Mouse (Mus musculus) ES-E14 (cell line): ENCODE measurements around the gene Dio3. TPM values are rescaled to one million over a fixed set of nuclear protein-coding genes. Genes with fewer than 3 reads are reported as not detected.

ENCODE experiments used
- DNase-seq: peaks from one replicate; pipeline ENCODE4 v3.0.0-alpha.2; 2013; ENCODE audit warnings: low read depth, low spot score
- H3K27ac ChIP-seq: 2 replicates; pipeline ENCODE4 v1.5.1; 2012; ENCODE audit warnings: low read depth, mild to moderate bottlenecking, low read length, moderate library complexity, mixed read lengths; ENCODE audit not compliant: poor library complexity, insufficient read depth, severe bottlenecking
- H3K36me3 ChIP-seq: 2 replicates; pipeline ENCODE4 v1.6.1; 2012; ENCODE audit warnings: mild to moderate bottlenecking, low read length, moderate library complexity, mixed read lengths; ENCODE audit not compliant: control insufficient read depth, poor library complexity, insufficient read depth, severe bottlenecking
- H3K4me1 ChIP-seq, 2 experiments: fragments of 150-350 bp in 1 of 2; sonication (generic) in 1 of 2; 2 replicates each; pipeline ENCODE4 v1.6.1; 2012; ENCODE audit warnings: low read length in 2 of 2, mild to moderate bottlenecking in 1 of 2, mixed read lengths in 1 of 2; ENCODE audit not compliant: control insufficient read depth in 2 of 2, insufficient read depth in 2 of 2, poor library complexity in 1 of 2
- H3K4me3 ChIP-seq, 2 experiments: fragments of 150-350 bp in 1 of 2; sonication (generic) in 1 of 2; 2 replicates each; pipeline ENCODE4 v1.5.1; 2012; ENCODE audit warnings: low read length in 2 of 2, low read depth in 1 of 2, mild to moderate bottlenecking in 1 of 2, mixed read lengths in 1 of 2; ENCODE audit not compliant: insufficient read depth in 1 of 2, poor library complexity in 1 of 2, severe bottlenecking in 1 of 2
- H3K9ac ChIP-seq: 2 replicates; pipeline ENCODE4 v1.6.1; 2012; ENCODE audit warnings: low read depth, mild to moderate bottlenecking, low read length, mixed read lengths; ENCODE audit not compliant: poor library complexity, insufficient read depth, severe bottlenecking
- H3K9me3 ChIP-seq: fragments of 150-350 bp; sonication (generic); 2 replicates; pipeline ENCODE4 v1.6.1; 2012; ENCODE audit warnings: low read depth, mild to moderate bottlenecking, low read length; ENCODE audit not compliant: control insufficient read depth, insufficient read depth
- CHD2 ChIP-seq: IDR thresholded peaks from 2 replicates; pipeline ENCODE4 v1.6.1; 2014; ENCODE audit warnings: mild to moderate bottlenecking, low read depth, low read length, inconsistent platforms
- HCFC1 ChIP-seq: IDR thresholded peaks from 2 replicates; pipeline ENCODE4 v1.6.1; 2012; ENCODE audit warnings: low read length, inconsistent platforms, borderline replicate concordance; ENCODE audit not compliant: insufficient read depth
- MAFK ChIP-seq: IDR thresholded peaks from 2 replicates; pipeline ENCODE4 v1.6.1; 2014; ENCODE audit warnings: mild to moderate bottlenecking, low read depth, low read length, inconsistent platforms; ENCODE audit not compliant: insufficient read depth
- ZC3H11A ChIP-seq: IDR thresholded peaks from 2 replicates; pipeline ENCODE4 v1.6.1; 2012; ENCODE audit warnings: low read depth, mild to moderate bottlenecking, inconsistent platforms, low read length, borderline replicate concordance
- ZNF384 ChIP-seq: IDR thresholded peaks from 2 replicates; pipeline ENCODE4 v1.6.1; 2012; ENCODE audit warnings: low read depth, low read length, inconsistent platforms
- in situ Hi-C, 2 experiments: fragments of 600-800 bp; cut with MboI; formaldehyde crosslinking; loops; one replicate each; pipeline ENCODE4 v1.15.1; 2025; ENCODE audit warnings: low sequenced_read_pairs in 2 of 2, inconsistent platforms in 1 of 2; ENCODE audit not compliant: unreplicated experiment in 2 of 2
- total RNA-seq: library from RNA; depleted of rRNA; stranded (reverse); fragments of 300-350 nt; gene quantifications from 2 replicates; pipeline ENCODE4 v1.2.3, GENCODE M21; 2012

Gene Dio3
- total RNA-seq, 1 experiment: 4.7 TPM

DNA sequence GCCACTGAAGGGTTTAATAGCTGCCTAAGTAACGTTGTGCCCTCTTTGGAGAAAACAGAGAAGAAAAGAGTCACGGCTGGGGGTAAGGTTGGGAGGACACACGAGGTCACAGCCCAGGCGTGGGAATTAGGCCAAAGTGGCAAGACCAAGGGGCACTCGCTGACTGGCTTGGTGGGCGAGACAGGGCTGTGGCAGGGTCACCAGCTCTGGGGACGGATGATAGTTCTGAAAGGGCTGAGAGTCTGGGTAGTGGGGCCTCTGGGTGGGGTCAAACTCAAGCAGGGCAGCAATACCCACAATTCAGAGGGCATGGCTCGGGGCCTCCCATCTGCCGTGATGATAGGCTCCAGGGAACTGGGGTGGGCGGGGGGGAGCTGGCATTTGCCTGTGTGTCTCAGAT, 23.1 kb upstream of the Dio3 start:
- TF ChIP-seq CHD2 (no peak), MAFK (no peak), ZC3H11A (no peak), HCFC1 (no peak)
- H3K27ac ChIP-seq: no peak overlapping the region
- H3K4me3 ChIP-seq: no peak overlapping the region
- no peaks in the 10 kb centered on the region for H3K36me3 ChIP-seq
- peaks cover 0 to 6% of the 10 kb centered on the region in 2 experiments; a peak in 1 of 4 replicates for H3K4me1 ChIP-seq
- in situ Hi-C loops: no loop called here
- DNase-seq: no peak
- no peaks in the 10 kb centered on the region for H3K9me3 ChIP-seq
- H3K9ac ChIP-seq: no peak overlapping the region

DNA sequence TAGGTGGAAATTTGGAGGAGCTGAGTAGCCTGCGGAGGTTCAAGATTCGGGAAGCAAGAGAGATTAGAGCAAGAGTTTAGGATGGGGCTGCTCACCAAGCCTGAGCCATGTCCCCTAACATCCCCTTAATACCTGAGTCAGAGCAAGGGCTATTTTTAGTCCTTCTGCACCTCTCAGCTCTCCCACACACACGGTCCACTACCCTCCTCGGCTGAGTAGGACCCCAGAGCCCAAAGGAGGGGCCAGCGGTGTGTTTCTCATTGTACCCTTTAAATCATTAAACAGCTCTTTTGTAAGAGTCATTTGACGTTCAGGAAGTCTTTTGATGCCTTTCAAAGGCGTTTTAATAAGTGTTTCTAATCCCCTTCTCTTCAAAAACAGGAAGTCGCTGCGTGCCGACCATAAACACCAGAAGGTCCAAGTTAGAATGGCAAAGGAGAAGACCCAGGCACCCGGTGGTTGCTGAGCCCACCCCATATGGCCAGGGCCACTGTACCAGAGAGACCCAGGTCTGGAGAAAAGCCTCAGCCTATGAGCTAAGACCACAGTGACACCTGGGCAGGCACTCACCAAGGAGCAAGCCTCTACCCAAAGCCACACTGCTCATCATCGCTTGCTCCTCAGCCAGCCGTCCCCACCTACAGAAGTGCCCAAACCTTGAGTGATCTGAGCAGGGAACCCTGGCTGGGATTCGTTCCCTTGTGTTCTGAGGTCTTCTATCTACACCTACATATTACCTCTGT, 22.2 kb upstream of the Dio3 start:
- in situ Hi-C loops: no loop called here
- TF ChIP-seq HCFC1: no peak
- no peak for TF ChIP-seq CHD2
- TF ChIP-seq MAFK: no peak
- TF ChIP-seq ZNF384: no peak
- TF ChIP-seq ZC3H11A: no peak
- Histone ChIP-seq H3K36me3 (no peaks in the 10 kb centered on the region), H3K4me1 (0 out of 4 replicates have a peak, but pooled peaks cover 0 to 3% of the 10 kb centered on the region in 2 experiments), H3K27ac (no peak overlapping the region), H3K9ac (no peak overlapping the region), H3K4me3 (no peak overlapping the region), H3K9me3 (no peaks in the 10 kb centered on the region)
- no peak for DNase-seq

DNA sequence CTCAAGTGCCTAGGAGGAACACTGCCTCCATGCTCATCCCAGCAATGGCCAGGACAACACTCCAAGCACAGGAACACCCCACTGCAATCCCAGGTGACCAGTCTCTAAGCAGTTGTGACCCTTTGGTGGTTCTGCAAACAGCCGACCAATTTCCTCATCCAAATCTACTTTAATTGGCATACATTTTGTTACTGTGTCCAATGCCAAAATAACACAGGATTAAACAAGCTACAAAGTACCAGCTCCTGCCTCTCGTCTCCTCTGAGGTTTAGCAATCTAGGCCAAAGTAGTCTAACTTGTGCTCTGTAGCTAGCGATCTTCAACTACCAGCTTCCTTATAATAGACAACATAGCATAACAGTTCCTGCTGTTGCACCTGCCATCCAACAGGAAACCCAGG, 10.6 kb upstream of the Dio3 start:
- Histone ChIP-seq H3K27ac (no peak overlapping the region), H3K4me1 (no peaks in the 10 kb centered on the region), H3K9ac (no peak overlapping the region), H3K4me3 (no peak overlapping the region), H3K36me3 (no peaks in the 10 kb centered on the region), H3K9me3 (no peaks in the 10 kb centered on the region)
- in situ Hi-C loops: no loop called here
- TF ChIP-seq ZNF384 (no peak), MAFK (no peak)
- no peak for DNase-seq

DNA sequence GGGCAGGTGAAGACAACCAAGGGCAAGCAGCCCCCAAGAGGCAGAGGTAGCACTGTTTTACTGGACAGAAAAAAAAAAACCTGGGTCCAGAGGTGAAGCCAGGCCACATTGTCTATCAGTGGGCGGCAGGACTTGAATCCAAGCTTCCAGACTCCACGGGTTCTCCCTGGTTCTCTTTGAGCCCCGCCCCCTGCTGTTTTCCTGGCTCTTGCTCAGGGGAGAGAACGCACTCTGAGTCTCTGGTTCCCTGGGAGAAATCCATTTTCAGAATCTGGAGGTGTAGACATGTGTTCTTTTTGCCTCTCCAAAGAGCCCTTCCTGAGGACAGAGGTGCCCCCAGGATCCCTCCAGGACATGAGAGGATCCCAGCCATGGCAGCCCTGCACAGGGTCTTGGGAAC, 9.2 kb upstream of the Dio3 start:
- no peak overlapping the region for H3K27ac ChIP-seq
- no peak overlapping the region for H3K9ac ChIP-seq
- DNase-seq: no peak
- no peak for TF ChIP-seq ZC3H11A
- TF ChIP-seq MAFK: no peak
- TF ChIP-seq HCFC1: no peak
- no peak for TF ChIP-seq ZNF384
- no peak for TF ChIP-seq CHD2
- H3K9me3 ChIP-seq: no peaks in the 10 kb centered on the region
- no peaks in the 10 kb centered on the region for H3K36me3 ChIP-seq
- H3K4me3 ChIP-seq: no peak overlapping the region
- in situ Hi-C loops: no loop called here
- no peaks in the 10 kb centered on the region for H3K4me1 ChIP-seq

DNA sequence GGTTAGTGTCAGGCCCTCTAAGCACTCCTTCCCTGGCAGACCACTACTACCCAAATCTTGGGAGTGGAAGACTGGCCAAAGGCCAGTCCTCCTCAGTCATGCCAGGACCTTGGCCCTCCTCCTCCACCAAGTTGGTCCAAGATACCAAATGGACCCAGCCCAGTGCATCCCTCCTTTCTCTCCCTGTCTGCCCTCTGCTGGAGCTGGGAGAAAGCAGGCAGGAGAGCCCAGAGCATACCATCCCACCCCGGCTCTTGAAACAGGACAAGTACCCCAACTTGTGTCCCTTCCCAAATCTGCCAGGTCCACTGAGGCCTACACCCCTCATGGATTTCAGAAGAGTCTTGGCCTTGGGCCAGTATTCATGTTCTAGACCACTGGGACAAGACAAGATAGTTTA, 2.8 kb upstream of the Dio3 start:
- no peak for DNase-seq
- H3K9ac ChIP-seq: no peak overlapping the region
- no peak overlapping the region for H3K4me3 ChIP-seq
- H3K9me3 ChIP-seq: no peaks in the 10 kb centered on the region
- no peak for TF ChIP-seq ZNF384
- no peak for TF ChIP-seq ZC3H11A
- TF ChIP-seq HCFC1: no peak
- no peak for TF ChIP-seq MAFK
- TF ChIP-seq CHD2: no peak
- in situ Hi-C loops: no loop called here
- no peaks in the 10 kb centered on the region for H3K36me3 ChIP-seq
- H3K27ac ChIP-seq: no peak overlapping the region
- H3K4me1 ChIP-seq: peaks cover 0 to 4% of the 10 kb centered on the region in 2 experiments; a peak in 1 of 4 replicates
